Mouse (Mus musculus): ENCODE data around the gene Cenpf.

The Cenpf gene

DNA sequence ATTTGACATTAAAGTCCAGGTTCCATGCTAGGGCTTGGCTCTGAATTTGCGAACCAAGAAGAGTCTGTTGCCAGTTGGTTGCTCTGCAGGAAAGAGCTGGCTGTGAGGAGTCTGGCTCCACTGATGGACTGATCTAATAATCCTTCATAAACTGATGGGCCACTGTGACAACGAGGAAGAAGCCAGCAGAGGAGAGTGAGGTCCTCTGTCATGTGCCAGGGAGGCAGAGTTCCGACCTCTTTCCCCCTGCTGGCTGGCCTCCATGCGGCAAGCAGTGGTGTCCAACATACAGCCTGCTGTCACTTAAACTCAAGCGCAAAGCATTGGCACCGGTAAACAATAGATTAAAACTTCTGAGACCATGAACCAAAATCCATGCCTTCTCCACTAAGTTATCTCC lies 57.9 kb downstream of the Cenpf start:
- DNase-seq (ENCODE audit: low spot score): no peak

DNA sequence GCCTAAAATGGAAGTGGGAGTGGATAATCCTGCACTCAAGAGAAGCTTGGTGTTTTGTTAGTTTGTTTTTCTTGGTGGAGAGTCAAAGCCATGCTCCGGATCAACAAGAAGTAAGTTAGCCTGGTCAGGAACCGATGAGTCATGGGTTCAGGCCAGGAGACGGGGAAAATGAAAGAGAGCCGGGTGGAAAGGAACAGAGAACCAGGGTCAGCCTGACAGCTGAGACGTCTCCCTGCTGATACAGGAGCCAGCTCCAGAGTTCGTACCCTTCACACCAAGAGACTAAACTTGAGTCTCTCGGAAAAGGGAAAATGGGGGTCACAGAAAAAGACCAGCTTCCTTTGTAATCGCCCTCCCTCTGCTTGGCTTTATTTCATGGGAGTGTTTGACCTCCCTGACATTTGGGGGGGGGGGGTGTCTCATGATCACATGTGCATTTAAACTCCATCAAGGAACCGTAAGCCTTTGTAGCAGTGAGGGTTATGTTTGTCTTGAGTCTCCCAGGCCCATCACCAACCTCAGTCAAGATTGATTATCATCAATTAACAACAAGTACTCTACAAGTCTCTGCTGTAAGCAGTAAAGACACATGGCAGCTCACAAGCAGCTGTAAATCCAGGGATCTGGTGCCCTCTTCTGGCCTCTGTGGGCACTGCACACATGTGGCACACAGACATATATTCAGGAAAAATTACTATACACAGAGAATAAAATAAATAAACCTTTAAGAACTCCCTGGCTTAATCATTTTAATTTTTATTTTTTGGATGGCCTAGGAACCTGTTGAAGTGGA lies 59.7 kb downstream of the Cenpf start:
- DNase-seq (ENCODE audit: low spot score): peak; percentile 33

DNA sequence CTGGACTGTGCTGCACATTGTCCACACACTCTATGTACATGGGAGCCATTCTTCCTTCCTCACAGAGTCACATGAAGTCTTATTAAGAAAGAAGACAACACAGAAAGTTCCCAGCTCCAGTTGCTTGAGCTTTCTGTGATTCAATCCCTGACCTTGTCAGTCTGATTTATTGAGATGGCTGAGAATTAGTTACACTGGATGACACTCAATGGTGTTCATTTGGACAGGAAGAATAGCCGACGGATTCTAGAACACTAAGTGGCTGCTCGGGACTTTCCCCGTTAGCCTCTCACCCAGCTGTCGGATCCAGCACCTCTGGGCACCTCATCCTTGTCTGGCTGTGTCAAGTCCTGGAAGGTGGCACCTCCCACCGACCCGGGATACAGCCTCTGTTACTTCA lies 63.1 kb downstream of the Cenpf start:
- DNase-seq (ENCODE audit: low spot score): no peak

DNA sequence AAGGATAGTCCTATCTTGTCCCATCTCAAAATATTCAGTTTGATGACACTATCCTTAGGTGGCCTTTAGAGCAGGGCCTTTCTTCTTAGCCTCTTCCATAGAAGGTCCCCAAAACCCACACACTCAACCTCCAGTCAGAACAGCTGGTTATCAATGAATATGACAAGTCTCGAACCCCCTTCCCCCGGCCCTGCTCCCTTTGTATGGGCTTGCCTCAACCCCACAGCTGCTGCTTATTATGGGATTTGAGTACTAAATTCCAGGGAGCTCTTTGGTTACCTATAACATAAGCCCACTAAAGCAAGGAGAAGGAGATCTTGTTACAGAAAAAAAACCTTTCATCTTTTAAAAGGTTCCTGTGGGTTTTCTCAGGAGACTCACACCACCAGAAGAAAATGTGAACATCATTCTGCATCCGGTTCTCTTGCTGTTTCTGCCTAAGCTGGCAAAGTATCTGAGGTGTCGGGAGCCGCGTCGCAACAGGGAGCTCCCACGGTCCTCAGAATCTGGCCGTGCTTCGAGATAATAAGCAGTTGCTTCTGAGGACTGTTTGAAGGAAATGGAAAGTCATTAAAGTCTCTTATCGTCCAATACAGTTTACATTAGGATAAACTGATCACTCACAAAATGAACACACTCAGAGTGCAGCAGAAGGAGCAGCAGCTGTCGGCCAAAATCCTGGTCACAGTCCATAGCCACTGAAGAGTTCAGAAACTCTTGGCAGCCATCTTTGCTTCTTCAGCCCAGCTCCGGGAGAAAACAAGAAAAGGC lies 68.7 kb downstream of the Cenpf start:
- no peak for DNase-seq (ENCODE audit: low spot score)

DNA sequence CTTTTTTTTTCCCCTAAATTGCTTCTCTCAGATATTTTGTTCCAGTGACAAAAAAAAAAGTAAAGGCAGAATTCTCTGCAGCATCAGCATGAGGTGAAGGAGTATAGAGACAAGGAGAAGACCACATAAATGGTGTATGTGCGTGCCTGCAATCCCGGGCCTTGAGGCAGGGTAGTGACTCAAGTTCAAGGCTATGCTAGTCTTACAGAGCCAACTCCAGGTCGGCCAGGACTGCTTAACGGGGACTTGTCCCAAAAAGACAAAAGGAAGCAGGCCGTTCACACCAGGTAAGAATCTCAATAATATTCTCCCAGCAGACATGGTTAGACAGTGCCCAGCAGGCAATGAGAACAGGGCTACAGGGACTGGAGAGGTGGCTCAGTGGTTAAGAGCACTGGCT lies 70.5 kb downstream of the Cenpf start:
- DNase-seq (ENCODE audit: low spot score): no peak

DNA sequence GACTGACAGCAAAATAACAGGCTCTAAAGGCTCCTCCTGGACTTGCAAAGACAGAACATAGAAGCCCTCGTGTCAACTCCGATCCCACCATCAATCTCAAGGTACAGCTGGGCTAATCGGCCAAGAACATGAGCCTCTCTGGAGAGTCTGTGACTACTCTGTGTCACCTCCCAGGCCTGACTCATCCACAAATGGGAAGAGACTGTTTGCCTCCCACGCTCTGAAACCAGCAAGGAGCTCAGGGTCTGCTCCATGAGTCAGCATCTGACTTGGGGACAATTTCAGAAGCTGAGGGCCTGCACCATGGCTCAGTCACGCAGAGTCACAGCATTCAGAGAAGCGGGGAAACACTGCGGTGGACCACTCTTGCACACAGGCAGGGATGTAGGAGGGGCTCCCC lies 72.6 kb downstream of the Cenpf start:
- DNase-seq (ENCODE audit: low spot score): no peak

DNA sequence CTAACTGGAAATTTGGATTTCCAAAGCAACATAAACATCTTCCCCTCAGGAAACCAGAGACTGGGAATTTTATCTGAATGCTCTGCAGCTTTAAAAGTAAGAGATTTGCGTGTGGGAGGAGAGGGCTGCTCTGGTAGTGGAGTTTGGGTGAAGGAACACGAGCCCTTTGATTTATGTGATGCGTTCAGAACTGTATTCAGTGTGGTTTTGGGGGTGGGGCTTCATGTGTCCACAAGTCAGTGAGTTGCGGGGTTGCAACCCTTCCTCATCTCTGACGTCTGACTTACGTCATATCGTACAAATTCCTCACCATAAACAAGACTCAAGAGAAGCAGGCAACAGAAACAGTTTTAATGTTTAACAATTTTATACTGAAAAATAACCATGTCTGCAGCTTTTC lies 74.8 kb downstream of the Cenpf start:
- no peak for DNase-seq (ENCODE audit: low spot score)

DNA sequence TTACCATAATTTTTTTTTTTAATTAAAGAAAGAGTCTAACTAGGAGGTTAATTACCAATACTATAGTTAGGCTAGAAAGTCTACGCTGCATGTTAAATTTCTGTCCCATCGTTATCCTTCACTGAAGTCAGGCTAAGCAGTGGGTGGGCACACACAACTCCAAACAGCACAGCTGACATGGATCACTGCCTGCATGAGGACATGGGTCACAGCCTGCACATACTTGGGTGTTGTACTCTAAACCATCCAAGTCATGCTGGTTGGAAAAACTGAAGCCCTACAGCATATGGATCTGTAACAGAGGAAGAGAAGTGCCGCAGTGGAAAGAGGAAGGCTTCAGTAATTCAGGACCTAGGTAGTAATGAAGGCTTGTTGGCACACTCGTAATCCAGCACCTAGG lies 76.1 kb downstream of the Cenpf start:
- DNase-seq (ENCODE audit: low spot score): no peak

DNA sequence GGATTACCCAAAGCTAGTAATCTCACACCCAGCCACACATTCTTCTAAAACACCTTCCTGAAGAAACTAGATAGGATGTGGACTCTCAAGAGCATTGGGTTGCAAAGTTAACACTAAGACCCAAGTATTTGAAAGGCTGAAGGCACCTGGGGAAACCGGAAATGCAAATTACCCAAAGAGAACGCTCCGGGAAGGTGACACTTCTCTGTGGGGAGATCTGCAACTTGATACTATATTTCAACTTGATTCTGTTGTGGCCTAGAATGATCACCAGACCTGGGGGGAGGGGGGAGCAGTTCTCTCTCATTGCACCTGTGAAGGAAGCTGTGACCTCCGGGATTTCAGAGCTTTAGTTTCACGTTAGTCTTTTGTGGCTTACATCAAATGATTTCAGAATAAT lies 79.2 kb downstream of the Cenpf start:
- DNase-seq (ENCODE audit: low spot score): no peak

DNA sequence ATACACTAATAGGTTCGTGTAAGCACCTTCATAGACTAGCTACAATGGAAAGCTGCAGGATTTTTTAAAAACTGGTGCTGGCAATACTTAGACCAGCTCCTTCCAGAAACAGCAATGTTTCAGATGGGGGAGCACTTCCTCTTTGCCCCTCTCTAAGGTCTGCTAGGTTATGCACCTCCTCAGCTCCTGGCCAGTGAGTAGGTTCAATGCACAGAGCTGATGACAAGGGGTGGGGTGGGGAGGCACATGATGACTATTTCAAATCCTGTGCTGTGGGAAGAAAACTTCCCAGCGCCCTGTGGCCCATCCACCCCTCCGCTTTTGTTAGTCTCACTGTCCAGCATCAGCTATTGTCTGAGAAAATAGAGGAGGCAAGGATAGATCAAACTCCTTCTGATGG lies 79.8 kb downstream of the Cenpf start:
- no peak for DNase-seq (ENCODE audit: low spot score)

DNA sequence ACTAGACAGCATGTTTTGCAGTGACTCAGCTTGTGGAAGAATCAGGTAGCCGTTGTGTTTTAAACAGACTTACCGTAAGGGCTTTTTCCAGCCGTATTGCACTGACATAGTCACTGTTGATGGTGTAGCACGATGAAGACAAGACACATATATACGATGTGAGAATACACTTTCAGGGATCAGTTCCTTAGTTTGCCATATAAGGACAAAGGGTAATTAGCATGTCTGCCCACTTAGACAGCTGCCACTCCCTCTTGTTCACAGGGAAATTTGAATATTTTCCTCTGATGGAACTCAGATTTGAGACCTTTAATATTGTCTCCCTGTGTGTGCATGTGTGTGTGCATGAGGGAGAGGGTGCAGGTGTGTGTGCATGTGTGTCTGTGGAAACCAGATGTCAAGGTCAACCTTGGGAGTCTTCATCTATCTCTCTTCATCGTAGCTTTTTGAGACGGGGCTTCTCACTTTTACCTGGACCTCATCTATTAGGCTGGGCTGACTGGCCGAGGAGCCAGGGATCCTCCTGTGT lies 82.2 kb downstream of the Cenpf start:
- no peak for DNase-seq (ENCODE audit: low spot score)

DNA sequence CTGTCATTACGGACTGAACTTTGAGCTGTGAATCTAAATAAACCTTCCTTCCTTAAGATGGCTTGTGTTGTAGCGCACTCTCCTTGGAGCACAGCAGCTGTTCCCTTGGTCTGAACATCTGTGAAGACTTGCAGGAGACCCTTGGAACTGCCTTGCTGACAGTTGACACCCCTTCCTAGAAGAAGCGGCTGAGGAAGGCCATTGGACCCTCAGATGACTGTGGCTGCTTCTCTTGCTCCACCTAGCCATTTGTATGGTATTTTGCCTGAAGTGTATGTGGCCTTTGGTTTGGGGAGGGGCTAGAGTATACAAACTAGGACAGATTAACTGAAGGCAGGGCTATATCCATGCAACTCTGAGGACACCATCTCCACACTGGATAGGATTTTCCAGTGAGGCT lies 90.8 kb downstream of the Cenpf start:
- no peak for DNase-seq (ENCODE audit: low spot score)
